Comparison of ENCODE assay signal across 11 mouse cellular contexts in genomic region chr14:79677108-79677753, GRCm38 (mm10). TPM values are rescaled to one million over a fixed set of nuclear protein-coding genes. Genes with fewer than 3 reads are reported as not detected.
A peak's percentile ranks its signal among the peaks of the same experiment; 100 is the strongest.
DNase-seq lines count a peak whose midpoint lies in the region; ATAC-seq and TF ChIP-seq lines count a peak whose summit lies in the region.
"Had no signal": no experiment of that assay in that cellular context is flagged by ENCODE, and none has a peak within 500 bp of the region (broad histone marks: within the 10 kb centered on the region; RNA-seq: fewer than 3 reads in every experiment).

No protein-coding gene starts in this region.

- no peak for TF ChIP-seq CTCF in lung, adult 2 months (IDR thresholded peaks at IDR 0.05; ENCODE audit: insufficient read depth, low read length)
- TF ChIP-seq CTCF in cortical plate, adult 2 months (IDR thresholded peaks at IDR 0.05; ENCODE audit: extremely low read depth, insufficient read depth, low read length): no peak

- no peak overlapping the region for H3K4me2 ChIP-seq in forebrain, embryonic 13.5 days
- no peak overlapping the region for H3K4me2 ChIP-seq in forebrain, embryonic 14.5 days (ENCODE audit: low read length)
- peak overlapping the region; percentile 50 for H3K4me2 ChIP-seq in limb, embryonic 13.5 days (replicated peaks)

- H3K9me3 ChIP-seq in forebrain, embryonic 13.5 days (replicated peaks): no peaks in the 10 kb centered on the region
- H3K9me3 ChIP-seq in forebrain, embryonic 14.5 days (replicated peaks; ENCODE audit: control insufficient read depth, low read length): no peaks in the 10 kb centered on the region
- no peaks in the 10 kb centered on the region for H3K9me3 ChIP-seq in limb, embryonic 13.5 days

- no peak for DNase-seq in forebrain, embryonic 14.5 days (ENCODE audit: low spot score)
- DNase-seq in lung, adult 2 months: no peak
- DNase-seq in lung, adult 18-20 months: no peak
- DNase-seq in cerebellum, adult 9-10 months: no peak
- DNase-seq in testis, postnatal 14 days (ENCODE audit: low spot score): no peak
- DNase-seq: B cell, adult 2 months; liver had no signal

- 45% methylated on average over 15 of the region's 15 CpGs for WGBS in forebrain, embryonic 13.5 days
- WGBS in forebrain, embryonic 14.5 days: 41% methylated on average over 15 of the region's 15 CpGs
- WGBS in lung, adult 2 months: 48% methylated on average over 15 of the region's 15 CpGs
- 43% methylated on average over 15 of the region's 15 CpGs for WGBS in limb, embryonic 13.5 days

- H3K27me3 ChIP-seq in forebrain, embryonic 13.5 days: no peaks in the 10 kb centered on the region; the same call in 1 of the 2 replicates
- H3K27me3 ChIP-seq in forebrain, embryonic 14.5 days (replicated peaks; ENCODE audit: control insufficient read depth, insufficient read depth, low read length): no peaks in the 10 kb centered on the region
- no peaks in the 10 kb centered on the region for H3K27me3 ChIP-seq in limb, embryonic 13.5 days
- H3K27me3 ChIP-seq: Patski had no signal

- no peak overlapping the region for H3K27ac ChIP-seq in forebrain, embryonic 13.5 days
- H3K27ac ChIP-seq in forebrain, embryonic 14.5 days (ENCODE audit: low read depth, low read length): no peak overlapping the region
- peak overlapping the region; percentile 82 for H3K27ac ChIP-seq in cortical plate, adult 2 months (ENCODE audit: insufficient read depth, low read length)
- peak overlapping the region; percentile 92 for H3K27ac ChIP-seq in limb, embryonic 13.5 days

- TF ChIP-seq POLR2A in lung, adult 2 months (IDR thresholded peaks at IDR 0.05; ENCODE audit: borderline replicate concordance, extremely low read depth, low read depth, low read length): no peak
- TF ChIP-seq POLR2A in cortical plate, adult 2 months (IDR thresholded peaks at IDR 0.05; ENCODE audit: extremely low read depth, insufficient read depth, low read length): no peak

- H3K4me3 ChIP-seq in forebrain, embryonic 13.5 days: no peak overlapping the region
- H3K4me3 ChIP-seq in forebrain, embryonic 14.5 days (ENCODE audit: low read depth, low read length): no peak overlapping the region
- peak overlapping the region; percentile 38 for H3K4me3 ChIP-seq in lung, adult 2 months (replicated peaks; ENCODE audit: extremely low read depth, low read depth, low read length)
- H3K4me3 ChIP-seq in cortical plate, adult 2 months (ENCODE audit: insufficient read depth, low read length): no peak overlapping the region
- H3K4me3 ChIP-seq in limb, embryonic 13.5 days: no peak overlapping the region; the same call in 1 of the 2 replicates

- no peaks in the 10 kb centered on the region for H3K36me3 ChIP-seq in forebrain, embryonic 13.5 days (ENCODE audit: poor library complexity, severe bottlenecking)
- H3K36me3 ChIP-seq in forebrain, embryonic 14.5 days (ENCODE audit: control insufficient read depth, insufficient read depth, low read length): no peaks in the 10 kb centered on the region
- no peaks in the 10 kb centered on the region for H3K36me3 ChIP-seq in limb, embryonic 13.5 days

- no peak overlapping the region for H3K9ac ChIP-seq in forebrain, embryonic 13.5 days
- no peak overlapping the region for H3K9ac ChIP-seq in forebrain, embryonic 14.5 days (ENCODE audit: low read length)
- H3K9ac ChIP-seq in limb, embryonic 13.5 days: peak overlapping the region; percentile 35; the same call in 1 of the 2 replicates

- H3K4me1 ChIP-seq in forebrain, embryonic 13.5 days: peaks cover 32% of the 10 kb centered on the region
- peaks cover 14% of the 10 kb centered on the region; the same call in 1 of the 2 replicates for H3K4me1 ChIP-seq in forebrain, embryonic 14.5 days (ENCODE audit: control insufficient read depth, insufficient read depth, low read length)
- H3K4me1 ChIP-seq in lung, adult 2 months (ENCODE audit: control insufficient read depth, insufficient read depth, low read length): no peaks in the 10 kb centered on the region
- H3K4me1 ChIP-seq in cortical plate, adult 2 months (ENCODE audit: control insufficient read depth, insufficient read depth, low read length): peaks cover 5% of the 10 kb centered on the region
- H3K4me1 ChIP-seq in limb, embryonic 13.5 days: peaks cover 23% of the 10 kb centered on the region

- ATAC-seq in forebrain, embryonic 13.5 days: peak; percentile 47; the same call in 1 of the 2 replicates
- no peak for ATAC-seq in forebrain, embryonic 14.5 days
- ATAC-seq in limb, embryonic 13.5 days (ENCODE audit: low FRiP score, low read depth): peak; percentile 86
- ATAC-seq: Patski had no signal

RNA-seq across cellular contexts. Expression of gene Cnmd, which starts 15.3 kb away (rescaled TPM):
- 0.66 and 2.0 TPM in 2 replicates for polyA plus RNA-seq in forebrain, embryonic 13.5 days (2015; fragmentation: Nextera tagmentation; extraction: Ambion mirVana)
- 1.5 and 2.2 TPM in 2 replicates for polyA plus RNA-seq in forebrain, embryonic 14.5 days (2014; fragmentation: Nextera tagmentation; extraction: Ambion mirVana)
- polyA plus RNA-seq in lung, adult 2 months (2012; rRNA removed): 0.08 and 0.30 TPM in 2 replicates
- polyA plus RNA-seq in cortical plate, adult 2 months (2012; rRNA removed): 2.7 and 3.0 TPM in 2 replicates
- 189 and 200 TPM in 2 replicates for polyA plus RNA-seq in limb, embryonic 13.5 days (2015; fragmentation: Nextera tagmentation; extraction: Ambion mirVana)

Comparison
In these comparisons a context has a peak if more than half of its experiments do, and no peak if none do; other contexts are left out.
1. H3K27ac ChIP-seq: peak in cortical plate, adult 2 months (single experiment) and limb, embryonic 13.5 days (single experiment); none in forebrain, embryonic 13.5 days (single experiment) and forebrain, embryonic 14.5 days (single experiment).
2. RNA of gene Cnmd, which starts 15.3 kb away (polyA plus RNA-seq): 189 to 200 TPM in limb, embryonic 13.5 days; 2.7 to 3.0 TPM in cortical plate, adult 2 months, 1.5 to 2.2 TPM in forebrain, embryonic 14.5 days, 0.66 to 2.0 TPM in forebrain, embryonic 13.5 days and 0.08 to 0.30 TPM in lung, adult 2 months; every median in the first group is over 10 times any median in the second.